Mouse (Mus musculus) liver, adult (tissue): Measurements from ENCODE around the gene Slc39a13.

Source experiments
- GATA4 ChIP-seq: IDR thresholded peaks from 2 replicates; pipeline ENCODE4 v1.6.1; 2014; ENCODE audit warnings: mild to moderate bottlenecking, low read length; ENCODE audit not compliant: insufficient replicate concordance

Gene Slc39a13

GRCm38 (mm10) chr2:91070076-91070800, at the start of gene Slc39a13:
Gene Slc39a13, minus strand, starts transcription at chr2:91070417.
- peak; percentile 59; the same call in 1 of the 2 replicates for TF ChIP-seq GATA4

DNA sequence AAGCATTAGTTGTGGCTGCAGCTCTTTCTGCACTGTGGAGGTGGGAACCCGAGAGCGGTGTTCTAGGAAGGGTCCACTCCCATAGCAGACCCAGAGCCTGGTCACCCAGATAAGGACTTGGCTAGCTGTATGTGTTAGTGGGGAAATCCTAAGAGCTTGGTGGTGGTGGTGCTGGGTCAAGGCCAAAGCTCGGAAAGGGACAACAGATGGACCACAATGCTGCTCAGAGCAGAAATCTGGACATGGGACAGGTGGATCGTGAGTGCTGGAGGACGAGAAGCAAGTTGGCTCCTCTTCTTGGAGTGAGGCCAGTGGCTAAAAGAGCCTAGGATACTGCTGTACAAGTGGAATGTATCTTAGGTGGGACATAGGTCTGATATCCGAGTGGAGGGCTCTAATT, 49.3 kb upstream of the Slc39a13 start:
- no peak for TF ChIP-seq GATA4

DNA sequence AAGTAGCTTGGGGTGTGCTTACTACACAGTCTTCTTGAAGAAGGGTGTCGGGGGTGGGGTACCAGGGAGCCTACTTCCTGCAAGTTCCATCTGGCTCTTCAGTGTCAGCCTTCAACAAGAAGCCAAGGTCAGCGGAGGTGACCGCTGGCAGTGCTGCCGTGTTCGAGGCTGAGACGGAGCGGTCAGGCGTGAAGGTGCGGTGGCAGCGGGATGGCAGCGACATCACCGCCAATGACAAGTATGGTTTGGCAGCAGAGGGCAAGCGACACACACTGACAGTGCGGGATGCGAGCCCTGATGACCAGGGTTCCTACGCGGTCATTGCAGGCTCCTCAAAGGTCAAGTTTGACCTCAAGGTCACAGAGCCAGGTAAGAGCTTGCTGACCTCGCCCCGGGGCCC, 48.8 kb upstream of the Slc39a13 start:
- TF ChIP-seq GATA4, result no peak

DNA sequence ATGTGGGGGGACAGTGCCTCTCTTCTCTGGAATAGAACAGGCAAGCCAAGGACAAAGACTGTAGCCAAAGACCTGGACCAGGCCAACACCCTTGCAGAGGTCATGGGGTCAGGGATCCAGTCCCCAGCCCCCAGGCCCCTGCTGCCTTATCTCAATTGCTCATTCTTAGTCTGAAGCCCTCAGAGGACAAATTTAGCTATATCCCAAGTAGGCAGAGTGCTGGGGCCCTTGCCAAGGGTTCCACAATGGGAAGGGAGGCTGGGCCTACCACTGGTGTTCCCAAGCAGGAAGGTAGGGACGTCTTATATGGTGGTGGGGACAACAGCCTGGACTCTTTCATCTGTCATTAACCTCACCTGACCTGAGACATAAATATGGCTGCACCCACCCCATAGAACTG, 48.4 kb upstream of the Slc39a13 start:
- TF ChIP-seq GATA4, result no peak

GRCm38 (mm10) chr2:91117585-91118275, 47.5 kb upstream of the Slc39a13 start, which contains the start of gene Mybpc3:
Gene Mybpc3, plus strand, starts transcription at chr2:91118144.
- no peak for TF ChIP-seq GATA4

- no peak for TF ChIP-seq GATA4
These were observed 46.6 kb upstream of the Slc39a13 start for GRCm38 (mm10) chr2:91116842-91117241.

GRCm38 (mm10) chr2:91115578-91115970, 45.4 kb upstream of the Slc39a13 start:
- no peak for TF ChIP-seq GATA4

DNA sequence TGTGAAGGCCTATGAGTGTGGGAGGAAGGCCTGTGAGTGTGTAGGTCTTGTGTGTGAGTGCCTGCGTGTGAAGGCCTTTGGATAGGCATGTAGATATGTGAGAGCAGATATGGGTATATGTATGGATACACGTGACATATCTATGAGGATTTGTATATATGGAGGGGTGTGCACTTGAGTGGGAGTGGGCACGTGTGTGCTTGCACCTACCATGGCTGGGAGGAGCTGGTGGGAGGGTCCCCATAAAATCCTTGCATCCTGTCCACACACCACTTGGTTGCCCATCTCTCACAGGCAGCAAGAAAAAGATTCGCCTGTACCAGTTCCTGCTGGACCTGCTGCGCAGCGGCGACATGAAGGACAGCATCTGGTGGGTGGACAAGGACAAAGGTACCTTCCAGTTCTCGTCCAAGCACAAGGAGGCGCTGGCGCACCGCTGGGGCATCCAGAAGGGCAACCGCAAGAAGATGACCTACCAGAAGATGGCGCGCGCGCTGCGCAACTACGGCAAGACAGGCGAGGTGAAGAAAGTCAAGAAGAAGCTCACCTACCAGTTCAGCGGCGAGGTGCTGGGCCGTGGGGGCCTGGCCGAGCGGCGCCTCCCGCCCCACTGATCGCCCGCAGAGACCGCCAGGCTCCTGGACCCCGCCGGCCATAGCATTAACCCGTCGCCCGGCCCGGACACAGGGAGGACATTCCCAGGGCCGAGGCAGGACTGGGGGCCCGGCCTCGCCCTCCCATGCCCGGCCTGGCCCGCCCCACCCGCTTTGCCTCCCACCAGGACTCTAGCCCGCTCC, 44.8 kb upstream of the Slc39a13 start:
- no peak for TF ChIP-seq GATA4

DNA sequence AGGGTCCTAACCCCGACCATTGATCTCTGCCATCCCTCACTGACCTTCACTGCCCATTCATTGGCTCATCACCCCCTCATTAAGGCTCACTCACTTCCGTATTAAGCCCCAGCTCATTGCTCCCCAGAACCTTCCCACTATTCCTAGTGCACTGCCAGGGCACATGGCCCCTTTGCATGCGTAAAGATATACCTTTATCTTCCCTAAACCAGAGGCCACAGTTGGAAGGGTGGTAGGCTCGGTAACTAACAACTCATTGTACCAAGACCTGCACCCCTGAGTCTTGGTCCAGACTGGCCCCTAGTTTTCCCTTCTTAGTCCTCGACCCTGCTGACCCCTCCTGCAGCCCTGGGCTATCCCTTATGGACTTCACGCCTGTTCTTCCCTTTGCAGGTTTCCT, 43.6 kb upstream of the Slc39a13 start:
- no peak for TF ChIP-seq GATA4

DNA sequence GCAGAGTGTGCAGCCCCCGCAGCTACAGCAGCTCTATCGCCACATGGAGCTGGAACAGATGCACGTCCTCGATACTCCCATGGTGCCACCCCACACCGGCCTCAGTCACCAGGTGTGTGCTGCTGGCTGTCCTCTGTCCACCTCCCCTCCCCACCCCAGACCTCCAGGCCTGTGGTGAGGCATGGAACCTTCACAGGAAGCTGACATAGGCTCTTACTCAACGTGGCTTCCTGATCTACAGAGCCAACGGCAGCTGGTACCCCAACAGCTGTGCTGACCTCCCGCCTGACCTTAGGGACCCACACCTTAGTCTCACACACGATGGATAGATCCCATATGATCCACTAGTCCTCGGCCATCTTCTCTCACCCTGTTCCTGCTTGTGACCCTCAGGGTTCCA, 43.1 kb upstream of the Slc39a13 start:
- TF ChIP-seq GATA4, result no peak

- TF ChIP-seq GATA4, result no peak
These were observed 42.3 kb upstream of the Slc39a13 start for GRCm38 (mm10) chr2:91112491-91112890.

DNA sequence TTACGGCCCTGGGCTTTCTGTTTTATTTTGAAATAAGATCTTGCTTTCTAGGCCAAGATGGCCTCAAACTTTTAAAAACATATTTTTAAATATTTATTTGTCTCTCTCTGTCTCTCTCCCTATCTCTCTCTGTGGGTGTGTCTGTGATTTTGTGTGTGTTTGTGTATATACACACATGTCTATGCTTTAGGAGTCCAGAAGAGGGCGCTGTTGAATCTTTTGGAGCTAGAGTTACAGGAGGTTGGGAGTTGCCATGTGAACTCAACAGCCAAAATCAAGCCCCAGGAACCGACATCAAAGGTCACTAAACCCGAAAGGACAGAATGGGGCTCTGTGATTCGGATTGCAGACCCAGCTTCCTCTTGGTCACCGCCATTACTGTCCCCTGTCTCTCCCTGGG, 40.2 kb upstream of the Slc39a13 start:
- no peak for TF ChIP-seq GATA4

DNA sequence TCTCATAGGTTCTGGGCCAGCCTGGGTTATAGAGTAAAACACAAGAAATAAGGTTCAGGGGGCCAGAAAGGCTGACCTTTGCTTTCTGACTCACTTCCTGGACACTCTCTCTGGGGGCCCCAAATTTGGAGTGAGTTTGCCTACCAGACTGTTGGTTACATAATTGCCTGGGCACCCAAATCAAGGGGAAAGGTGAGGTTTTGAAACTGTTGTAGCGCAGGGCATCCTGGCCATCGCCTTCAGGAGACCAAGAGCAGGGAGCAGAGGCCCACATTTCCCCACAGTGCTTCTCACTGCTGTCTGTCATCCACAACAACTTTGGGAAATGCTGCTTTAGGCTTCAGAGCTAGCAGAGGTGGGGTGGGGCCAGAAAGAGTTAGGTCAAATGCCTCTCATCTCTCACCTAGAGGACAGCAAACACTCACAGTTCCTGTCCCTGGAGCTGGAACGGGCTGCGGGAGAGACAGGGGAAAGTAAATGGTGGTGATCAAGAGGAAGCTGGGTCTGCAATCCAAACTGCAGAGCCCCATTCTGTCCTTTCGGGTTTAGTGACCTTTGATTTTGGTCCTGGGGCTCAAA, 39.7 kb upstream of the Slc39a13 start:
- no peak for TF ChIP-seq GATA4

- TF ChIP-seq GATA4, result no peak
These were observed 39.0 kb upstream of the Slc39a13 start for GRCm38 (mm10) chr2:91109241-91109640.

DNA sequence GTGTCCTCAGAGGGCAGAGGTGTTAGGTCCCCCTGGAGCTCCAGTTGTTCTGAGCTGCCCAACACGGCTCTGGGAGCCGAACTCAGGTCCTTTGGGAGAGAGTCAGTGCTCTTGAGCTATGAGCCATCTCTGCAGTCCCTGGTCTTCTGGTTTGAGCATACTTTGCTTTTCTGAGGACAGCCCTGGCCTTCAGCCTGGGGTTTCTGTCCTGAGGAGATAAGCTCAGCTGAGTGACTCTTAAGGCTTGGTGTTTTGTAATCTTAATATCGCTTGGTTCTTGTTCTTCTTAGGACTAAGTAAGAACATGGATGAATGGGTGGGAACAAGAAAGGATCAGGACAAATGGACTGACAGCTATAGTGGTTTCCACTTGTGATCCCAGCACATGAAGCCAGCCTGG, 37.9 kb upstream of the Slc39a13 start:
- no peak for TF ChIP-seq GATA4
